Mouse (Mus musculus) CH12.LX (cell line): ENCODE measurements around the gene Gnas.

Experiments used
- CTCF ChIP-seq, 2 experiments: IDR thresholded peaks in 1 of 2; conservative IDR thresholded peaks in 1 of 2; 2 replicates each; pipeline ENCODE4 v1.5.1; 2011 to 2012; ENCODE audit warnings: low read depth in 2 of 2, low read length in 2 of 2, improper control_type of control experiment in 1 of 2, inconsistent platforms in 1 of 2, mild to moderate bottlenecking in 1 of 2, moderate library complexity in 1 of 2
- JUN ChIP-seq: IDR thresholded peaks from 2 replicates; pipeline ENCODE4 v1.6.1; 2011; ENCODE audit warnings: low read depth, mild to moderate bottlenecking, low read length, improper control_type of control experiment, moderate library complexity; ENCODE audit not compliant: insufficient read depth
- POLR2A ChIP-seq: IDR thresholded peaks from 2 replicates; pipeline ENCODE4 v1.6.1; 2011; ENCODE audit warnings: low read depth, mild to moderate bottlenecking, improper control_type of control experiment, low read length
- TCF12 ChIP-seq: IDR thresholded peaks from 2 replicates; pipeline ENCODE4 v1.6.1; 2014; ENCODE audit warnings: low read depth, mild to moderate bottlenecking, inconsistent platforms, low read length, improper control_type of control experiment
- USF1 ChIP-seq: IDR thresholded peaks from 2 replicates; pipeline ENCODE4 v1.6.1; 2014; ENCODE audit warnings: low read depth, mild to moderate bottlenecking, inconsistent platforms, low read length, improper control_type of control experiment
- USF2 ChIP-seq: conservative IDR thresholded peaks from 2 replicates; pipeline ENCODE4 v1.6.1; 2011; ENCODE audit warnings: low read depth, low read length, improper control_type of control experiment
- ZMIZ1 ChIP-seq: IDR thresholded peaks from 2 replicates; pipeline ENCODE4 v1.6.1; 2012; ENCODE audit warnings: low read depth, mild to moderate bottlenecking, inconsistent platforms, low read length, improper control_type of control experiment

- TF ChIP-seq POLR2A = no peak
- TF ChIP-seq TCF12 = no peak
- no peak for TF ChIP-seq USF1
- TF ChIP-seq JUN = no peak
- no peak for TF ChIP-seq ZMIZ1
- TF ChIP-seq USF2 = no peak
- TF ChIP-seq CTCF (conservative IDR thresholded peaks at IDR 0.05 in 1 of 2, IDR thresholded peaks at IDR 0.05 in 1 of 2; ENCODE audit: low read depth in 2 of 2, low read length in 2 of 2) = no peak
These were observed 56.9 kb downstream of the Gnas start for GRCm38 (mm10) chr2:174340893-174341580.
